Mouse (Mus musculus) heart, postnatal 14 days (tissue): ENCODE data around the gene Rtl6. TPM values are rescaled to one million over a fixed set of nuclear protein-coding genes. Genes with fewer than 3 reads are reported as not detected.

Experiments used
- total RNA-seq, 2 experiments: library from RNA; stranded (reverse); gene quantifications; 2 replicates each; pipeline ENCODE4 v1.2.3; 2021

Rtl6 gene
- total RNA-seq, 2 experiments from 2014 or later = 7.2 to 7.4 TPM

Other genes starting within 250 kb of the Rtl6 start
- 1 to 10 TPM; 2.1 to 5.2 TPM for gene Parvg, start 233.8 kb downstream of the Rtl6 start, total RNA-seq
- gene Shisal1, start 110.7 kb downstream of the Rtl6 start, total RNA-seq = 1 to 10 TPM in 1 of 2 experiments, under 1 TPM in 1; 0.88 to 1.3 TPM
- gene Prr5, start 111.8 kb upstream of the Rtl6 start, total RNA-seq = 1 to 10 TPM; 5.6 to 8.3 TPM
- gene Arhgap8, start 162.2 kb upstream of the Rtl6 start, total RNA-seq = 1 to 10 TPM in 1 of 2 experiments, under 1 TPM in 1; 0.86 to 2.6 TPM